Mouse (Mus musculus) forebrain, embryonic 11.5 days (tissue): ENCODE data around the gene Trir. TPM values are rescaled to one million over a fixed set of nuclear protein-coding genes. Genes with fewer than 3 reads are reported as not detected.

Source experiments
- ATAC-seq: fragments of 200-750 bp; cut with Nextera tagmentation; replicated peaks from 2 replicates; pipeline ENCODE4 v1.8.0; 2017; ENCODE audit warnings: moderate TSS enrichment; ENCODE audit not compliant: low FRiP score
- DNase-seq: peaks from one replicate; pipeline ENCODE4 v3.0.0-alpha.2; 2017; ENCODE audit warnings: low spot score
- H3K27ac ChIP-seq: fragments of 300-500 bp; sonication (generic); 2 replicates; pipeline ENCODE4 v1.5.1; 2014; ENCODE audit warnings: low read depth, low read length
- H3K27me3 ChIP-seq: fragments of 300-500 bp; sonication (generic); 2 replicates; pipeline ENCODE4 v1.6.1; 2014; ENCODE audit warnings: mild to moderate bottlenecking, low read length, mixed read lengths; ENCODE audit not compliant: control insufficient read depth, insufficient read depth
- H3K36me3 ChIP-seq: fragments of 300-500 bp; sonication (generic); 2 replicates; pipeline ENCODE4 v1.6.1; 2014; ENCODE audit warnings: mild to moderate bottlenecking, low read length, moderate library complexity, mixed read lengths; ENCODE audit not compliant: control insufficient read depth, insufficient read depth
- H3K4me1 ChIP-seq: fragments of 300-500 bp; sonication (generic); replicated peaks from 2 replicates; pipeline ENCODE4 v1.6.1; 2014; ENCODE audit warnings: low read length, mixed read lengths; ENCODE audit not compliant: control insufficient read depth, insufficient read depth
- H3K4me2 ChIP-seq: fragments of 300-500 bp; sonication (generic); 2 replicates; pipeline ENCODE4 v1.6.1; 2014; ENCODE audit warnings: low read depth, mild to moderate bottlenecking, low read length, moderate library complexity, mixed read lengths; ENCODE audit not compliant: severe bottlenecking
- H3K4me3 ChIP-seq: fragments of 300-500 bp; sonication (generic); 2 replicates; pipeline ENCODE4 v1.5.1; 2014; ENCODE audit warnings: low read depth, low read length
- H3K9ac ChIP-seq: fragments of 300-500 bp; sonication (generic); 2 replicates; pipeline ENCODE4 v1.6.1; 2014; ENCODE audit warnings: low read length
- H3K9me3 ChIP-seq: fragments of 300-500 bp; sonication (generic); 2 replicates; pipeline ENCODE4 v1.6.1; 2016; ENCODE audit warnings: low read length, mixed read lengths; ENCODE audit not compliant: control insufficient read depth
- WGBS: fragments of 180-500 bp; shearing (Covaris S2); extraction: QIAGEN DNeasy Blood & Tissue Kit; methylation state at CpG from one replicate; pipeline ENCODE4 v1.1.7; 2014; 5-methylcytosine and 5-hydroxymethylcytosine counted together
- polyA plus RNA-seq: library from polyadenylated mRNA; unstranded; fragments of >200 nt; fragmentation: Nextera tagmentation; extraction: Ambion mirVana; gene quantifications from 2 replicates; pipeline ENCODE4 v1.2.1, GENCODE M21; 2014

Trir gene
- polyA plus RNA-seq, 1 experiment from 2014 or later: 172 TPM

DNA sequence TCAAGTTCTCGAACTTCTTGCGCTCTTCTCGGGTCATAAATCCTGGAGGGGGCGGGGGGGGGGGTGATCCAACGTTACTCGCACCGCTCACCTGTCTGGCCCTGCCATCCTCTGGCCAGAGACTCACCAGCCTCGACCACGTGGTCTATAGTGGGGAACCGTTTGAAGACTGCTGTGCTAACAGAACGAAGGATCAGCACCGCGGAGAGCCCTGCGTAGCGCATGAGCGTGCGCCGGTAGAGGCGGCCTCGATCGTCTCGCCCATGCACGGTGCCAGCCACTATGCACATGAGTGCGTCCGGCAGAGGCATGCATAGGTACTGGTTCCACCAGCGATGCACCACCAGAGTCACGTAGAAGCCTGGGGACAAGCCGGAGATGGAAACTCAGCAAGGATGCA, 15.4 kb upstream of the Trir start:
- WGBS: 15% methylated on average over 28 of the region's 28 CpGs
- Histone ChIP-seq H3K27ac (no peak overlapping the region), H3K4me3 (no peak overlapping the region), H3K4me2 (no peak overlapping the region), H3K9ac (no peak overlapping the region), H3K4me1 (0 out of 2 replicates have a peak, but pooled peaks cover 1% of the 10 kb centered on the region), H3K9me3 (no peaks in the 10 kb centered on the region), H3K27me3 (peaks cover 16% of the 10 kb centered on the region), H3K36me3 (no peaks in the 10 kb centered on the region)
- no peak for DNase-seq
- no peak for ATAC-seq

DNA sequence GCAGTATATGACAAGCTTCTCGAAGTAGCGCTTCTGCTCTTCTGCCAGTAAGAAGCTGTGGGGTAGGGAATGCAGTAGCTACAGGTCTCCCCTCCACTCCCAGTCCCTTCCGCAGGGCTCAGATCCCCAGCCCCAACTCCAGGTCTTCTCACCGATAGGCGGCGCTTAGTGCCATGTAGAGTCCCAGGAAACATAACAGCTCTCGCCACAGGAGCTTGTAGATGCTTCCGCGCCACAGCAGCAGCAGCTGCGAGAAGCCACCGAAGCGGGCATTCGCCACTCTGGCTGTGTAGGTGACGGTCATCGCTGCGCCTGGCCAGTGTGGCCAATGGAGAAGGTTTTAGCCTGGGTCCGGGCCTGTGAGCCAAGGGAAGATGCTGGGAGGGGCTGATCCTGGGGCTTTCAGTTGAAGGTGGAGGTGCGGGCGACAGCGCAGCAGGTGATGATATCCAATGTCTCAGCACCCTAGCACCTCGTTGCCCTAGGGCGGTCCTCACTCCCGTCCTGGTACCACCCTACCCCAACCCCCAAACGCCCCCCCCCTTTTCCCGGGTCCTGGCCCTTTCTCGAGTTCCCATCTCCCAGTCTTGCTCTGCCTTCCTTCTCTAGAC, 13.3 kb upstream of the Trir start:
- WGBS: 7% methylated on average over 25 of the region's 26 CpGs
- H3K27me3 ChIP-seq: peaks cover 16% of the 10 kb centered on the region
- DNase-seq: peak; percentile 88
- H3K4me1 ChIP-seq: 0 out of 2 replicates have a peak, but pooled peaks cover 1% of the 10 kb centered on the region
- no peaks in the 10 kb centered on the region; the same call in 1 of the 2 replicates for H3K36me3 ChIP-seq
- H3K4me2 ChIP-seq: peak overlapping the region; percentile 64
- peak; percentile 56; the same call in 1 of the 2 replicates for ATAC-seq
- H3K9ac ChIP-seq: peak overlapping the region; percentile 46; the same call in 1 of the 2 replicates
- H3K9me3 ChIP-seq: no peaks in the 10 kb centered on the region
- peak overlapping the region; percentile 22 for H3K4me3 ChIP-seq
- no peak overlapping the region for H3K27ac ChIP-seq

DNA sequence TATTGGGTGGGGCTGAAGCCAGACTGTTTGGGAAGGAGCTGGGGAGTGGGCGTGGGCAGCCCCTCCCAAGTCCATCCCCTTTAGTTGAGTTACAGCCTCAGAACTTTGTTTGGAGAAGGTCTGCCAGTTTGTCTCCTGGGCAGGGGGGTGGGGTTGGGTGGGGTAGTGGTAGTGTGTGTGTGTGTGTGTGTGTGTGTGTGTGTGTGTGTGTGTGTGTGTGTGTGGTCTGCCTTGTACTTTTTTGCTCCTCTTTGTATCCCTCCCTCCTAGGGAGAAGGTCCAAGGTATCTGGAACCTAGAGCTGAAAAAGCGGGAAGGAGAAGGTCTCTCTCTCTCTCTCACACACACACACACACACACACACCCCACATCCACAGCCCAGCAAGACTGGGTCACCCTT, 12.2 kb upstream of the Trir start, which contains the start of gene Best2:
Best2 (minus strand) TSS at position 101 of the 400 bp plus-strand sequence.
- peaks cover 2% of the 10 kb centered on the region; the same call in 1 of the 2 replicates for H3K36me3 ChIP-seq
- 0 out of 2 replicates have a peak, but pooled peaks cover 1% of the 10 kb centered on the region for H3K4me1 ChIP-seq
- H3K9me3 ChIP-seq: no peaks in the 10 kb centered on the region
- H3K9ac ChIP-seq: peak within 1 kb of the TSS; percentile 46; the same call in 1 of the 2 replicates
- peaks cover 16% of the 10 kb centered on the region for H3K27me3 ChIP-seq
- peak within 1 kb of the TSS; percentile 22 for H3K4me3 ChIP-seq
- peak within 1 kb of the TSS; percentile 64 for H3K4me2 ChIP-seq
- 53% methylated on average over 2 of the region's 2 CpGs for WGBS
- H3K27ac ChIP-seq: no peak within 1 kb of the TSS
- DNase-seq (no peak), ATAC-seq (no peak)

DNA sequence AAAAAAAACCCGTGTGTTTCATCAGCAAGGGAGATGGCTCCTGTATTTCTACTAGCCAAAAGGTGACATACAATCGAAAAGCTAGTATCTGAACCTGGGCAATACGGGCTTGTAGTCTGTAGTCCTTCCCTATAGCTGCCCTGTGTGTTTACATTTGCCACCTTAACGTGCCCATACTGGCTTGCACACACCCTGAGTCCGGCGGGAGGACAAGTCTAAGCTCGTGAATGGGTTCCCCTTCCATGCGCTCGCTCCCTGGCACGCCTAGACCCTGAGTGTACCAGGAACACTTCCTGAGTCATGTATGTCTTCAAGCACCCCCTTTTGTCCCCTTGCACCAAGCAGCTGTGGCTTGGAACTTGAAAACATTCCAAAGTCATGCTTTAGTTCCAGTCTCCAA, 9.9 kb upstream of the Trir start:
- Histone ChIP-seq H3K9ac (no peak overlapping the region), H3K4me1 (0 out of 2 replicates have a peak, but pooled peaks cover 1% of the 10 kb centered on the region), H3K36me3 (peaks cover 2% of the 10 kb centered on the region; the same call in 1 of the 2 replicates), H3K9me3 (no peaks in the 10 kb centered on the region), H3K4me3 (no peak overlapping the region), H3K4me2 (no peak overlapping the region), H3K27me3 (peaks cover 4% of the 10 kb centered on the region; the same call in 1 of the 2 replicates), H3K27ac (no peak overlapping the region)
- DNase-seq (no peak), ATAC-seq (no peak)
- WGBS: 70% methylated on average over 10 of the region's 10 CpGs

DNA sequence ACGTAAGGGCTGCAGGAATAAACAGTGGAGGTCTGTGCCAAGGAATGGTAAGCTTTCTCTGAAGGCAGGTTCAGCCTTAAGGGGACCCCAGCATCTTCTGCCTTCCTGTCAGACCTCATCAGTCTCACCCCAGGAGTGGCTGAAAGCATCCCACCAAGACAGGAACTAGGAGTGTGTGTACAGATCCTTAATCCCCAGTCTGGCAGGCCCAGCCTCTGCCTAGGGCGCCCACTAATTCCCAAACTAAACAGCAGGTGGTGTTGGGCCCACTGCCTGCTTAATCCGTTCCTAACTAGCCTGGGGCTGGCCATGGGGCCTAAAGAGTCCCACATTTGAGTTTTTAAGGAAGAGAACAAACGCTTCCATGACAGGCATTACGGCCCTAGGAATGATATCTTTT, 9.4 kb upstream of the Trir start:
- DNase-seq (no peak), ATAC-seq (no peak)
- H3K4me1 ChIP-seq: 0 out of 2 replicates have a peak, but pooled peaks cover 1% of the 10 kb centered on the region
- H3K9ac ChIP-seq: no peak overlapping the region
- H3K4me2 ChIP-seq: no peak overlapping the region
- H3K27me3 ChIP-seq: peaks cover 3% of the 10 kb centered on the region; the same call in 1 of the 2 replicates
- WGBS: 22% methylated on average over 5 of the region's 5 CpGs
- peaks cover 2% of the 10 kb centered on the region; the same call in 1 of the 2 replicates for H3K36me3 ChIP-seq
- no peaks in the 10 kb centered on the region for H3K9me3 ChIP-seq
- H3K4me3 ChIP-seq: no peak overlapping the region
- no peak overlapping the region for H3K27ac ChIP-seq

DNA sequence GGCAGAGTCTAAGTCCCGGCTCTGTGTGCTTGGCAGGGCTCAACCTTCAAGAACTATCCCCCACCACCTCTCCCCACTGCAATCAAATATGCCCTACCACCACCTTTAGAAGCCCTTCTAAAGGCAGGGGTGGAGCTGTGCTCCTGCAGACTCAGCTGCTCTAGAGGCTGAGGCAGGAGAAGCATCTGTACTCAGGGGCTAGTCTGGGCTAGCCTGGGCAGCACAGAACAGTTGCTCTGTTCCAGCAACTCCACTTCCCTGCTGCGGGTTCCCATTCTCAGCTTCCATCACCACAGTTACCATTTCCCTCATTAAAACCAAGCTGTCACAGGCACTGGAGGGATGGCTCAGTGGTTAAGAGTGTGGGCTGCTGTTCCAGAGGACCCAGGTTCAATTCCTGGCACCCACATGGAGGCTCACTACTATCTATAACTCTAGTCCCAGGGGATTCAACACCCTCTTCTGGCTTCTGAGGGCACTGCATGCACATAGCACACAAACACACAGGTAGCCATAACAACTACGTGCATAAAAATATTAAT, 5.0 kb upstream of the Trir start:
- DNase-seq: peak; percentile 32
- H3K36me3 ChIP-seq: peaks cover 7% of the 10 kb centered on the region; the same call in 1 of the 2 replicates
- H3K27me3 ChIP-seq: no peaks in the 10 kb centered on the region
- no peak overlapping the region for H3K4me3 ChIP-seq
- H3K9ac ChIP-seq: no peak overlapping the region
- peaks cover 9% of the 10 kb centered on the region for H3K4me1 ChIP-seq
- H3K9me3 ChIP-seq: no peaks in the 10 kb centered on the region
- no peak overlapping the region for H3K4me2 ChIP-seq
- no peak for ATAC-seq
- H3K27ac ChIP-seq: no peak overlapping the region
- 97% methylated on average over 3 of the region's 3 CpGs for WGBS

DNA sequence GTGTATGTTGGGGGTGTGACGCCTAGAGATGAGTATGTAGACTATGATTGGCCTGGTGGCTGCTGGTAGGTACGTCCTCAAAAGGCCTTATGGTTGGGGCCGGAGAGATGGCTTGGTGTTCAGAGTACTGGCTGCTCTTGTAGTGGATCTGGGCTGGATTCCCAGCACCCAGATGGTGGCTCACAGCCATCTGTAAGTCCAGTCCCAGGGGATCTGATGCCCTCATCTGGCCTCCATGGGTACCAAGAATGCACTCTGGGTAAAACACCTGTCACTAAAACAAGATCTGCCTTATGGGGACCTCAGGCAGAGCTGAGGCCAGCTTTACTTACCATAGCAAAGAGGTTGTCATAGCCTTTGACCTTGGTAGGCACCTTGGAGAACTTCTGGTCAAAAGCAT, 2.8 kb upstream of the Trir start:
- no peak overlapping the region for H3K9ac ChIP-seq
- 99% methylated on average over 3 of the region's 3 CpGs for WGBS
- no peaks in the 10 kb centered on the region for H3K27me3 ChIP-seq
- no peaks in the 10 kb centered on the region for H3K9me3 ChIP-seq
- ATAC-seq: no peak
- H3K4me1 ChIP-seq: peaks cover 18% of the 10 kb centered on the region
- peaks cover 7% of the 10 kb centered on the region; the same call in 1 of the 2 replicates for H3K36me3 ChIP-seq
- no peak overlapping the region for H3K27ac ChIP-seq
- peak; percentile 47 for DNase-seq
- peak overlapping the region; percentile 6; the same call in 1 of the 2 replicates for H3K4me2 ChIP-seq
- no peak overlapping the region; the same call in 1 of the 2 replicates for H3K4me3 ChIP-seq

DNA sequence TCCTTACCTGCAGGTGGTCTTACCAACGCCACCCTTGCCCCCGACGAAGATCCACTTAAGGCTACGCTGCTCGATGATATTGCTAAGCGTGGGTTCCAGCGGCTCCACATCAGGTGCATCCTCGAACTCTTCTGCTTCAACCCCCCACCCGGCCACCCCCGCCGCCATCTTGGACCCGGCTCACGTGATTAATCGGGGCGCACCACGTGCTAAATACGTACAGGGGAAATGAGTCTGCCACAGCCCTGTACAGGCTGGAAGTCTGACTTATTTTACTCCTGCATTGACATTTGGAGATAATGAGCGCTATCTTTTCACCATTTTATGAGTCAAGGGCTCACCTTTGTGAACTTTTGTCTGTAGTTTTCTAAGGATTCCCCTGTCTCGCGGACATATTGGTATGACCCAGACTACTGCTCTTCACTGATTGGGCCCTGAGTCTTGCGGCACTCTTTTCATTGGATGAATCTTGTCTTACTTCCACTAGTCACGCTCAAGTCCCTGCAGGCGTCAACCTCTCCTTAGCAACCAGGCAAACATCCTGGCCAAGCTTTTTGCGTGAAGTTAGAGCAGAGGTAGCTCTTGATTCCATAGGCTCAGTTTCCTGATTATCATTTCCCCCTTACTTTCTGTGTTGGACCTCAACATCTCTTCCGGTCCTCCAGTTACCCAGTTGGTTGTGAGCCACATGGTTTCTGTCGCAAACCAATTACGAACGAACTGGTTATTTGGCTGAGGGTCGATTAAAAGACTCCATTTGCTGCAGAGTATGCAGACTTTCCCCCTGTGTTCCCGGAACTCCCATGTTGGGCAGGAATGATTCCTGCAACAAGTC, 1.3 kb upstream of the Trir start, which contains the start of gene Asna1:
Asna1 (minus strand) TSS at position 184 of the 835 bp plus-strand sequence.
- Histone ChIP-seq H3K36me3 (peaks cover 11% of the 10 kb centered on the region; the same call in 1 of the 2 replicates), H3K27ac (peak within 1 kb of the TSS; percentile 68), H3K9me3 (no peaks in the 10 kb centered on the region), H3K9ac (peak within 1 kb of the TSS; percentile 85), H3K27me3 (no peaks in the 10 kb centered on the region), H3K4me2 (peak within 1 kb of the TSS; percentile 93), H3K4me1 (peaks cover 18% of the 10 kb centered on the region), H3K4me3 (peak within 1 kb of the TSS; percentile 98)
- DNase-seq (peak; percentile 89), ATAC-seq (peak; percentile 88)
- WGBS: 8% methylated on average over 30 of the region's 30 CpGs
